Mouse (Mus musculus): ENCODE data around the gene Fam71f1.

- TF ChIP-seq POLR2A (IDR thresholded peaks at IDR 0.05; ENCODE audit: control insufficient read depth, low read depth, low read length) (no peak), CTCF (IDR thresholded peaks at IDR 0.05; ENCODE audit: control insufficient read depth, insufficient read depth, insufficient replicate concordance, low read depth, low read length) (no peak)
Measured at GRCm38 (mm10) chr6:29308846-29309605, 9.9 kb upstream of the Fam71f1 start.
